Mouse (Mus musculus): ENCODE measurements at regions not wholly inside any gene's neighbourhood (a gene's known extent, or its start where the extent isn't known, plus 50 kb on each side); places are given as distances from the start of the nearest gene placed in this dataset.

- no peaks in the 10 kb centered on the region for H3K27me3 ChIP-seq (replicated peaks; ENCODE audit: control insufficient read depth, insufficient read depth, low read length)
- no peak overlapping the region for H3K9ac ChIP-seq (ENCODE audit: low read length)
- H3K4me1 ChIP-seq (ENCODE audit: control insufficient read depth, insufficient read depth, low read length): no peaks in the 10 kb centered on the region
- WGBS: 91% methylated on average over 5 of the region's 5 CpGs
- DNase-seq (ENCODE audit: low spot score) (no peak), ATAC-seq (no peak)
- H3K27ac ChIP-seq (ENCODE audit: low read depth, low read length): no peak overlapping the region
- H3K9me3 ChIP-seq (replicated peaks; ENCODE audit: control insufficient read depth, low read length): no peaks in the 10 kb centered on the region
- no peak overlapping the region for H3K4me3 ChIP-seq (ENCODE audit: low read depth, low read length)
- H3K36me3 ChIP-seq (ENCODE audit: control insufficient read depth, insufficient read depth, low read length): no peaks in the 10 kb centered on the region
- no peak overlapping the region for H3K4me2 ChIP-seq (ENCODE audit: low read length)
Observed at GRCm38 (mm10) chr10:111893489-111893888, 79.0 kb upstream of the Krr1 start.

- 89% methylated on average over 8 of the region's 8 CpGs for whole genome bisulfite sequencing
- DNase-seq (ENCODE audit: low spot score): no peak
- no peak for ATAC-seq
Observed at GRCm38 (mm10) chr10:111893941-111894340, 78.5 kb upstream of the Krr1 start.

GRCm38 (mm10) chr10:111897361-111897760, 75.1 kb upstream of the Krr1 start:
- H3K27me3 ChIP-seq (replicated peaks; ENCODE audit: control insufficient read depth, insufficient read depth, low read length): no peaks in the 10 kb centered on the region
- 74% methylated on average over 3 of the region's 3 CpGs for WGBS
- H3K4me2 ChIP-seq (ENCODE audit: low read length): no peak overlapping the region
- H3K4me3 ChIP-seq (ENCODE audit: low read depth, low read length): no peak overlapping the region
- H3K27ac ChIP-seq (ENCODE audit: low read depth, low read length): no peak overlapping the region
- no peak overlapping the region for H3K9ac ChIP-seq (ENCODE audit: low read length)
- peaks cover 13% of the 10 kb centered on the region for H3K4me1 ChIP-seq (ENCODE audit: control insufficient read depth, insufficient read depth, low read length)
- H3K9me3 ChIP-seq (replicated peaks; ENCODE audit: control insufficient read depth, low read length): no peaks in the 10 kb centered on the region
- H3K36me3 ChIP-seq (ENCODE audit: control insufficient read depth, insufficient read depth, low read length): no peaks in the 10 kb centered on the region
- DNase-seq (ENCODE audit: low spot score) (no peak), ATAC-seq (no peak)

More at GRCm38 (mm10) chr10:111893941-111894340, 78.5 kb upstream of the Krr1 start:
- Histone ChIP-seq H3K4me2 (ENCODE audit: low read length) (no peak overlapping the region), H3K27ac (ENCODE audit: low read depth, low read length) (no peak overlapping the region), H3K27me3 (replicated peaks; ENCODE audit: control insufficient read depth, insufficient read depth, low read length) (no peaks in the 10 kb centered on the region), H3K4me3 (ENCODE audit: low read depth, low read length) (no peak overlapping the region), H3K36me3 (ENCODE audit: control insufficient read depth, insufficient read depth, low read length) (no peaks in the 10 kb centered on the region), H3K9me3 (replicated peaks; ENCODE audit: control insufficient read depth, low read length) (no peaks in the 10 kb centered on the region), H3K4me1 (ENCODE audit: control insufficient read depth, insufficient read depth, low read length) (no peaks in the 10 kb centered on the region), H3K9ac (ENCODE audit: low read length) (no peak overlapping the region)

- 29% methylated on average over 17 of the region's 17 CpGs for WGBS
- Histone ChIP-seq H3K4me2 (ENCODE audit: low read length) (peak overlapping the region; percentile 39), H3K4me1 (ENCODE audit: control insufficient read depth, insufficient read depth, low read length) (peaks cover 13% of the 10 kb centered on the region), H3K27ac (ENCODE audit: low read depth, low read length) (peak overlapping the region; percentile 68), H3K9ac (ENCODE audit: low read length) (peak overlapping the region; percentile 40), H3K9me3 (replicated peaks; ENCODE audit: control insufficient read depth, low read length) (no peaks in the 10 kb centered on the region), H3K4me3 (ENCODE audit: low read depth, low read length) (0 out of 2 replicates have a peak overlapping the region, but pooled peaks have one; percentile 4), H3K27me3 (replicated peaks; ENCODE audit: control insufficient read depth, insufficient read depth, low read length) (no peaks in the 10 kb centered on the region), H3K36me3 (ENCODE audit: control insufficient read depth, insufficient read depth, low read length) (no peaks in the 10 kb centered on the region)
- ATAC-seq (peak; percentile 51), DNase-seq (ENCODE audit: low spot score) (peak; percentile 75)
Observed at GRCm38 (mm10) chr10:111900723-111901716, 71.4 kb upstream of the Krr1 start.

- peak; percentile 33; the same call in 1 of the 2 replicates for ATAC-seq
Observed at GRCm38 (mm10) chr10:111903956-111904355, 68.5 kb upstream of the Krr1 start.

GRCm38 (mm10) chr10:111907836-111908235, 64.6 kb upstream of the Krr1 start:
- no peaks in the 10 kb centered on the region for H3K4me1 ChIP-seq (ENCODE audit: control insufficient read depth, insufficient read depth, low read length)
- H3K27me3 ChIP-seq (replicated peaks; ENCODE audit: control insufficient read depth, insufficient read depth, low read length): no peaks in the 10 kb centered on the region
- H3K4me2 ChIP-seq (ENCODE audit: low read length): no peak overlapping the region
- no peaks in the 10 kb centered on the region for H3K9me3 ChIP-seq (replicated peaks; ENCODE audit: control insufficient read depth, low read length)
- DNase-seq (ENCODE audit: low spot score): no peak
- no peaks in the 10 kb centered on the region for H3K36me3 ChIP-seq (ENCODE audit: control insufficient read depth, insufficient read depth, low read length)
- H3K4me3 ChIP-seq (ENCODE audit: low read depth, low read length): no peak overlapping the region
- ATAC-seq: no peak
- no peak overlapping the region for H3K27ac ChIP-seq (ENCODE audit: low read depth, low read length)
- H3K9ac ChIP-seq (ENCODE audit: low read length): no peak overlapping the region
- 86% methylated on average over 5 of the region's 5 CpGs for WGBS

More at GRCm38 (mm10) chr10:111903956-111904355, 68.5 kb upstream of the Krr1 start:
- Histone ChIP-seq H3K36me3 (ENCODE audit: control insufficient read depth, insufficient read depth, low read length) (no peaks in the 10 kb centered on the region), H3K27ac (ENCODE audit: low read depth, low read length) (no peak overlapping the region), H3K9me3 (replicated peaks; ENCODE audit: control insufficient read depth, low read length) (no peaks in the 10 kb centered on the region), H3K9ac (ENCODE audit: low read length) (no peak overlapping the region), H3K4me2 (ENCODE audit: low read length) (no peak overlapping the region), H3K4me1 (ENCODE audit: control insufficient read depth, insufficient read depth, low read length) (peaks cover 13% of the 10 kb centered on the region), H3K4me3 (ENCODE audit: low read depth, low read length) (no peak overlapping the region), H3K27me3 (replicated peaks; ENCODE audit: control insufficient read depth, insufficient read depth, low read length) (no peaks in the 10 kb centered on the region)
- WGBS: 76% methylated on average over 8 of the region's 8 CpGs
- peak; percentile 61 for DNase-seq (ENCODE audit: low spot score)

- Histone ChIP-seq H3K27ac (ENCODE audit: low read depth, low read length) (no peak overlapping the region), H3K36me3 (ENCODE audit: control insufficient read depth, insufficient read depth, low read length) (no peaks in the 10 kb centered on the region), H3K27me3 (replicated peaks; ENCODE audit: control insufficient read depth, insufficient read depth, low read length) (no peaks in the 10 kb centered on the region), H3K4me1 (ENCODE audit: control insufficient read depth, insufficient read depth, low read length) (no peaks in the 10 kb centered on the region), H3K4me2 (ENCODE audit: low read length) (no peak overlapping the region), H3K4me3 (ENCODE audit: low read depth, low read length) (no peak overlapping the region), H3K9ac (ENCODE audit: low read length) (no peak overlapping the region), H3K9me3 (replicated peaks; ENCODE audit: control insufficient read depth, low read length) (no peaks in the 10 kb centered on the region)
- ATAC-seq (no peak), DNase-seq (ENCODE audit: low spot score) (no peak)
- WGBS: 76% methylated on average over 6 of the region's 6 CpGs
Observed at GRCm38 (mm10) chr10:111912561-111912960, 59.9 kb upstream of the Krr1 start.

- Histone ChIP-seq H3K4me3 (ENCODE audit: low read depth, low read length) (no peak overlapping the region), H3K9me3 (replicated peaks; ENCODE audit: control insufficient read depth, low read length) (no peaks in the 10 kb centered on the region), H3K4me1 (ENCODE audit: control insufficient read depth, insufficient read depth, low read length) (no peaks in the 10 kb centered on the region), H3K27me3 (replicated peaks; ENCODE audit: control insufficient read depth, insufficient read depth, low read length) (no peaks in the 10 kb centered on the region), H3K4me2 (ENCODE audit: low read length) (no peak overlapping the region), H3K36me3 (ENCODE audit: control insufficient read depth, insufficient read depth, low read length) (no peaks in the 10 kb centered on the region), H3K27ac (ENCODE audit: low read depth, low read length) (no peak overlapping the region), H3K9ac (ENCODE audit: low read length) (no peak overlapping the region)
- DNase-seq (ENCODE audit: low spot score) (no peak), ATAC-seq (no peak)
- WGBS: 75% methylated on average over 20 of the region's 20 CpGs
Observed at GRCm38 (mm10) chr10:111913066-111913785, 59.2 kb upstream of the Krr1 start.

Data from forebrain, embryonic 14.5 days (tissue).